Mouse (Mus musculus) olfactory bulb, adult 2 months (tissue): ENCODE measurements around the gene A630089N07Rik. TPM values are rescaled to one million over a fixed set of nuclear protein-coding genes. Genes with fewer than 3 reads are reported as not detected.
A peak's percentile ranks its signal among the peaks of the same experiment; 100 is the strongest.
"Not testable (repeated sequence)": the region's sequence is repeated elsewhere in the genome, so short reads cannot be mapped to it uniquely, and the experiment has no call there.

Experiments
- H3K27ac ChIP-seq: fragments of 200-500 bp; 2 replicates; pipeline ENCODE4 v1.5.1; 2012; ENCODE audit warnings: low read depth, low read length; ENCODE audit not compliant: insufficient read depth
- H3K4me1 ChIP-seq: fragments of 200-500 bp; 2 replicates; pipeline ENCODE4 v1.6.1; 2012; ENCODE audit warnings: low read length; ENCODE audit not compliant: control insufficient read depth, insufficient read depth
- H3K4me3 ChIP-seq: fragments of 200-500 bp; 2 replicates; pipeline ENCODE4 v1.5.1; 2012; ENCODE audit warnings: mild to moderate bottlenecking, low read depth, low read length, moderate library complexity; ENCODE audit not compliant: insufficient read depth
- CTCF ChIP-seq: fragments of 200-500 bp; IDR thresholded peaks from 2 replicates; pipeline ENCODE4 v1.5.1; 2012; ENCODE audit warnings: low read depth, mild to moderate bottlenecking, low read length, moderate library complexity; ENCODE audit not compliant: insufficient read depth
- POLR2A ChIP-seq: fragments of 200-500 bp; IDR thresholded peaks from 2 replicates; pipeline ENCODE4 v1.6.1; 2012; ENCODE audit warnings: mild to moderate bottlenecking, low read depth, low read length, moderate library complexity; ENCODE audit not compliant: insufficient read depth
- WGBS: fragments of 180-500 bp; shearing (Covaris S2); methylation state at CpG from one replicate; pipeline ENCODE4 v1.1.7; 2018; 5-methylcytosine and 5-hydroxymethylcytosine counted together
- polyA plus RNA-seq: library from polyadenylated mRNA; stranded (reverse); fragments of >200 nt; gene quantifications from 2 replicates; pipeline ENCODE4 v1.2.4, GENCODE M21; 2012; ENCODE audit warnings: low replicate concordance; ENCODE audit not compliant: missing spikeins, insufficient read depth, insufficient read length

Gene A630089N07Rik
- not detected in 2 replicates for polyA plus RNA-seq

DNA sequence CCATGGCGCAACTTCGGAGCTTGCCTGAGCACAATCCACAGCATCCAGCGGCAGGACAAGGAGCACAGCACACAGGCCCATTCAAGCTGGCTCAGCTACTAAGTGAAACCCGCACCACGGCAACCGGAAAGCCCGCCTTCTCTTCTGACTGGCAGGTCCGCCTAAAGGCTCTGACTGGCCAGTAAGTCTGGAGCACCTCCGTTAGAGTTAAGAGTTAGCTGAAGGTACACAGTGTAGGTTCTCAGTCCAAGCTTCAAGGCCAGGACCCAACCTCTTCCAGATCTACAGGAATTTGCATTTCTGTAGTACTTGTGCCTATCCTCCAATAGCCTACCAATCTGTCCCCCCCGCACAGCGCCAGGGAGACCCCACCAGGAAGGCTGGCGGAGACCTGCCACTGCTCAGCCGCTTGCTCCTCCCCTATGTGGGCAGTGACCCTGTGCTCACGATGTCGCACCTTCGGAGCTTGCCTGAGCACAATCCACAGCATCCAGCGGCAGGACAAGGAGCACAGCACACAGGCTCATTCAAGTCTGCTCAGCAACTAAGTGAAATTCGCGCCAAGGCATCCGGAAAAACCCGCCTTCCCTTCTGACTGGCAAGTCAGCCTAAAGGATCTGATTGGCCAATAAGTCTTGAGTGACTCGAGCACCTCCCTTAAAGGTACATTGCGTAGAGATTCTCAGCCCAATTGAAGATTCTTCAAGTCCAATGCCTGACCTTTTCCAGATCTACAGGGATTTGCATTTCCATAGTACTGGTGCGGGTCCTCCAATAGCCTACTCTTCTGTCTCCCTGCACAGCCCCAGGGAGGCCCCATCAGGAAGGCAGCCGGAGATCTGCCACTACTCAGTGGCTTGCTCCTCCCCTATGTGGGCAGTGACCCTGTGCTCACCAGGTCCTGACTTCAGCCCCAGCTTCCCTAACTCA is at the start of gene A630089N07Rik:
Gene A630089N07Rik, minus strand, starts transcription at position 562 of the 930 bp plus-strand sequence.
- peak within 1 kb of the TSS; percentile 84 for H3K4me3 ChIP-seq
- WGBS, result under 1% methylated on average over 25 of the region's 25 CpGs
- not testable (repeated sequence) for H3K4me1 ChIP-seq
- peak within 1 kb of the TSS; percentile 27; the same call in 1 of the 2 replicates for H3K27ac ChIP-seq

- no peaks in the 10 kb centered on the region for H3K4me1 ChIP-seq
- 97% methylated on average over 11 of the region's 11 CpGs for WGBS
- no peak for TF ChIP-seq CTCF
Observed at GRCm38 (mm10) chr16:98107109-98107508, 24.9 kb upstream of the A630089N07Rik start.

GRCm38 (mm10) chr16:98081550-98081888 is 731 bp downstream of the A630089N07Rik start:
- WGBS, result 1% methylated on average over 9 of the region's 9 CpGs
- H3K4me3 ChIP-seq, result peak overlapping the region; percentile 84
- not testable (repeated sequence) for H3K4me1 ChIP-seq, H3K27ac ChIP-seq

More at GRCm38 (mm10) chr16:98107109-98107508, 24.9 kb upstream of the A630089N07Rik start:
- no peak overlapping the region for H3K4me3 ChIP-seq
- H3K27ac ChIP-seq, result no peak overlapping the region

- H3K4me3 ChIP-seq, result not testable (repeated sequence)
- 28% methylated on average over 1 of the region's 1 CpGs for WGBS
Observed at GRCm38 (mm10) chr16:98081140-98081539, 1.1 kb downstream of the A630089N07Rik start.

GRCm38 (mm10) chr16:98079382-98079781 is 2.9 kb downstream of the A630089N07Rik start:
- 52% methylated on average over 3 of the region's 3 CpGs for WGBS
- H3K27ac ChIP-seq, result peak overlapping the region; percentile 83
- H3K4me1 ChIP-seq, H3K4me3 ChIP-seq: not testable (repeated sequence)

More at GRCm38 (mm10) chr16:98081140-98081539, 1.1 kb downstream of the A630089N07Rik start:
- H3K4me1 ChIP-seq, H3K27ac ChIP-seq: not testable (repeated sequence)

- no peak for TF ChIP-seq CTCF
- TF ChIP-seq POLR2A, result no peak
- Histone ChIP-seq H3K4me3 (no peak overlapping the region), H3K4me1 (no peaks in the 10 kb centered on the region), H3K27ac (no peak overlapping the region)
- 80% methylated on average over 2 of the region's 2 CpGs for WGBS
Observed at GRCm38 (mm10) chr16:98041676-98042075, 40.6 kb downstream of the A630089N07Rik start.

DNA sequence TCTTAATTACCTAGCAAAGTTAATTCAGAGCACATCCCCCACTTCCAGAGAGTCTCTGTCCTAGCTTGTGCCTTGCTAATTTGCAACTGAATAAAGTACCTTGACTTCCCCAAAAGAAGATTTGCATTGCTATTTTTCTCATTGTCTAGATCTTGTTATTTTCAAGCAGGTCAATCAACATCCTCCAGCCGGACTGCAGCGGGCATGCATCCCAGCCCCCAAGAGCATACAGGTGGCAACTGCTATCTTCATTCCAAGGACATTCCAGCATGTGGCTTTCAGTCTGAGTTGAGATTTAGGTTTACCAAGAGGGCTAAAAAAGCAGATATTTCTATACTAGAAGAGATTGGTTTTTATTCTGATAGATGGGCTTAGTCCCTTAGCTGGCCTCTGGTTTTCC is 47.3 kb downstream of the A630089N07Rik start:
- not testable (repeated sequence) for H3K4me1 ChIP-seq, H3K4me3 ChIP-seq, H3K27ac ChIP-seq
- 95% methylated on average over 2 of the region's 2 CpGs for WGBS

- H3K27ac ChIP-seq, H3K4me3 ChIP-seq, H3K4me1 ChIP-seq: not testable (repeated sequence)
- 88% methylated on average over 8 of the region's 8 CpGs for WGBS
Observed at GRCm38 (mm10) chr16:98026186-98026585, 56.1 kb downstream of the A630089N07Rik start.

- WGBS, result 81% methylated on average over 2 of the region's 2 CpGs
- Histone ChIP-seq H3K4me1 (no peaks in the 10 kb centered on the region), H3K4me3 (no peak overlapping the region), H3K27ac (no peak overlapping the region)
- TF ChIP-seq CTCF (no peak), POLR2A (no peak)
Observed at GRCm38 (mm10) chr16:98022657-98023345, 59.4 kb downstream of the A630089N07Rik start.

DNA sequence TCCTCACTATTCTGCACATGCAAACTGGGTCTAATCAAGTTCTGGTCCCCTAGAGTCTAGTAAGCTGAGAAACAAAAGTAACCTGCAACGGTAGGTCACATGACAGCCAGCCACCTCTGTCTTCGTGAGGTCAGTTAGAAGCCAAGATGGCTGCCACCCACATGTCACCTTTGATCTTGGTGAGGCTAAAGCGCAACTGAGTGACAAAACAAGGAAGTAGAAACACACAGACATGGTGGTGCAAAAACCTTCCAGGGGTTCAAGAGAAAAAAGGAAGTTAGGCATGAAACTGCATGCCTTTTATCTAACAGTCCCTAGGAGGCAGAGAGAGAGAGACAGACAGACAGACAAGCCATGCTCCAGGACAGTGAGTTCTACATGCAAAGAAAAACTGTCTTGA is 60.2 kb downstream of the A630089N07Rik start:
- 87% methylated on average over 3 of the region's 3 CpGs for WGBS
- no peak for TF ChIP-seq CTCF
- TF ChIP-seq POLR2A, result no peak
- no peak overlapping the region for H3K27ac ChIP-seq
- H3K4me1 ChIP-seq, result no peaks in the 10 kb centered on the region
- H3K4me3 ChIP-seq, result no peak overlapping the region

DNA sequence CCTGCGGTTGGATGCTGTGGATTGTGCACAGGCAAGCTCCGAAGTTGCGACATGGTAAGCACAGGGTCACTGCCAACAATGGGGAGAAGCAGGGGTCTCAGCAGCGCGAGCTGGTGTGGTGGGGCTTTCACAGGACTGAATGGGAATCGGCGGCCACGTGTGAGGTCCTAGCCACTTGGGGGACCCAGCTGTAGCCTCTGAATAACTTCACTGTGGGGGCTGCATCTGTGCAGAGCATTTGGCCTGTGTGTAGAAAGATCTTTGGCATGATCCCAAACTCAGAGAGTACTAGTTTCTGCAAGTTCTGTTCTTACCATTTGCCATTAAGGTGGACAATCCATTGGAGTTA is 84.9 kb downstream of the A630089N07Rik start:
- 0% methylated on average over 8 of the region's 8 CpGs for WGBS
- H3K27ac ChIP-seq, result not testable (repeated sequence)
- peak overlapping the region; percentile 78 for H3K4me3 ChIP-seq
- peaks cover 10% of the 10 kb centered on the region for H3K4me1 ChIP-seq
